Mouse (Mus musculus) midbrain, embryonic 16.5 days (tissue): Measurements from ENCODE around the gene Fam222b. TPM values are rescaled to one million over a fixed set of nuclear protein-coding genes. Genes with fewer than 3 reads are reported as not detected.
"Not testable (repeated sequence)": the region's sequence is repeated elsewhere in the genome, so short reads cannot be mapped to it uniquely, and the experiment has no call there.

Experiments used
- ATAC-seq: fragments of 200-750 bp; cut with Nextera tagmentation; 2 replicates; pipeline ENCODE4 v1.8.0; 2017; ENCODE audit warnings: moderate TSS enrichment
- H3K27ac ChIP-seq: fragments of 300-500 bp; sonication (generic); 2 replicates; pipeline ENCODE4 v1.5.1; 2014; ENCODE audit warnings: mild to moderate bottlenecking, low read length, mixed read lengths
- H3K27me3 ChIP-seq: fragments of 300-500 bp; sonication (generic); 2 replicates; pipeline ENCODE4 v1.6.1; 2014; ENCODE audit warnings: low read depth, low read length, mixed read lengths; ENCODE audit not compliant: control insufficient read depth, insufficient read depth
- H3K36me3 ChIP-seq: fragments of 300-500 bp; sonication (generic); 2 replicates; pipeline ENCODE4 v1.6.1; 2014; ENCODE audit warnings: mild to moderate bottlenecking, low read length, moderate library complexity, mixed read lengths; ENCODE audit not compliant: control insufficient read depth, insufficient read depth
- H3K4me1 ChIP-seq: fragments of 300-500 bp; sonication (generic); 2 replicates; pipeline ENCODE4 v1.6.1; 2014; ENCODE audit warnings: mild to moderate bottlenecking, low read length, mixed read lengths; ENCODE audit not compliant: control insufficient read depth, insufficient read depth
- H3K4me2 ChIP-seq: fragments of 300-500 bp; sonication (generic); 2 replicates; pipeline ENCODE4 v1.6.1; 2014; ENCODE audit warnings: mild to moderate bottlenecking, low read length, mixed read lengths
- H3K4me3 ChIP-seq: fragments of 300-500 bp; sonication (generic); 2 replicates; pipeline ENCODE4 v1.5.1; 2014; ENCODE audit warnings: low read depth, mild to moderate bottlenecking, low read length, moderate library complexity, mixed read lengths
- H3K9ac ChIP-seq: fragments of 300-500 bp; sonication (generic); 2 replicates; pipeline ENCODE4 v1.6.1; 2014; ENCODE audit warnings: low read depth, low read length, mixed read lengths
- H3K9me3 ChIP-seq: fragments of 300-500 bp; sonication (generic); replicated peaks from 2 replicates; pipeline ENCODE4 v1.6.1; 2014; ENCODE audit warnings: mild to moderate bottlenecking, low read length, mixed read lengths; ENCODE audit not compliant: control insufficient read depth, poor library complexity, severe bottlenecking
- WGBS: fragments of 180-500 bp; shearing (Covaris S2); extraction: QIAGEN DNeasy Blood & Tissue Kit; methylation state at CpG from one replicate; pipeline ENCODE4 v1.1.7; 2014; 5-methylcytosine and 5-hydroxymethylcytosine counted together
- polyA plus RNA-seq: library from polyadenylated mRNA; unstranded; fragments of >200 nt; fragmentation: Nextera tagmentation; extraction: Ambion mirVana; gene quantifications from 2 replicates; pipeline ENCODE4 v1.2.1, GENCODE M21; 2015

The Fam222b gene
- polyA plus RNA-seq: 27.7 and 28.7 TPM in 2 replicates

GRCm38 (mm10) chr11:78094504-78095143 lies at the start of gene Fam222b:
TSS of gene Fam222b (plus strand) at chr11:78094660.
- H3K27ac ChIP-seq: peak within 1 kb of the TSS; percentile 87
- H3K36me3 ChIP-seq: no peaks in the 10 kb centered on the region
- peak; percentile 96 for ATAC-seq
- H3K4me2 ChIP-seq: peak within 1 kb of the TSS; percentile 75
- H3K27me3 ChIP-seq: no peaks in the 10 kb centered on the region
- H3K9ac ChIP-seq: peak within 1 kb of the TSS; percentile 90
- H3K4me1 ChIP-seq: peaks cover 27% of the 10 kb centered on the region
- H3K9me3 ChIP-seq: no peaks in the 10 kb centered on the region
- peak within 1 kb of the TSS; percentile 62 for H3K4me3 ChIP-seq
- WGBS: under 1% methylated on average over 38 of the region's 38 CpGs

DNA sequence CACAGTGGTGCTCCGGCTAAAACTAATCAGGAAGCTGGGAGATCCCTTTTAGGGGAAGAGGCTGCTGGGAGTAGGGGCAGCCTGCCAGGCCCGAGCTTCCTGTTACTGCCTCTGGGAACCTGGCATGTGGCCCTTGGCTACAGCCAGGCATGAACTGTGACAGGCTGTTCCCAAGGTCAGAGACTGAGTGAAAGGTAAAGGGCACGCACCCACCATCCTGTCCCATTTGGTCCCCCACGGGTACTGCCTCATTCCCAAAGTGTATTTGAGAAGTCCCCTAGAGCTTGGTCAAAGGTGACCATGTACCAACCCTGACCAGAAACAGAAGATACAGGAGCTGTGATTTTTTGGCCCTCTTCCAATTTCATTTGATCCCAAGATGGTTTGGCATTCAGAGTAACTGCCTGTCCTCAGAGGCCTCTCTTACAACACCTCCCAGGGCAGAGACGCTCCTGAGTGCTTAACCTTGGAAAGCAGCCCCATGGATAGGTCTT lies 49.7 kb upstream of the Fam222b start:
- no peak overlapping the region for H3K4me3 ChIP-seq
- H3K4me2 ChIP-seq: no peak overlapping the region
- H3K4me1 ChIP-seq: no peaks in the 10 kb centered on the region
- H3K27ac ChIP-seq: no peak overlapping the region
- ATAC-seq: no peak
- no peak overlapping the region for H3K9ac ChIP-seq
- 85% methylated on average over 5 of the region's 5 CpGs for WGBS
- no peaks in the 10 kb centered on the region for H3K9me3 ChIP-seq
- no peaks in the 10 kb centered on the region for H3K36me3 ChIP-seq
- H3K27me3 ChIP-seq: no peaks in the 10 kb centered on the region

DNA sequence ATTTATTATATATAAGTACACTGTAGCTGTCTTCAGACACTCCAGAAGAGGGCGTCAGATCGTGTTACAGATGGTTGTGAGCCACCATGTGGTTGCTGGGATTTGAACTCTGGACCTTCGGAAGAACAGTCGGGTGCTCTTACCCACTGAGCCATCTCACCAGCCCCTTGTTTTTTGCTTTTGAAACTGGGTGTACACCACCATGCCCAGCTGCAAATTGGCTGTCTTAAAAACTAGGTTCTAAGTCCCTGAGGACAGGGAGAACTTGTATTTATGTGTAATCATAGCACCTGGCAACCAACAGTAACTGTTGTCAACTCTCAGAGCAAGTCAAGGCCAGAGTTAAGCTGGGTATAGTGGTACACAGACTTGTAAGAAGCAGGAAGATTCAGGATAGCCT lies 45.8 kb upstream of the Fam222b start:
- H3K27me3 ChIP-seq, H3K36me3 ChIP-seq, ATAC-seq, H3K4me3 ChIP-seq, H3K9me3 ChIP-seq, H3K4me1 ChIP-seq, H3K27ac ChIP-seq, H3K4me2 ChIP-seq, H3K9ac ChIP-seq: not testable (repeated sequence)
- WGBS: 100% methylated on average over 2 of the region's 4 CpGs

GRCm38 (mm10) chr11:78053078-78053477 lies 41.4 kb upstream of the Fam222b start:
- H3K4me2 ChIP-seq: no peak overlapping the region
- H3K9ac ChIP-seq: no peak overlapping the region
- H3K4me3 ChIP-seq: no peak overlapping the region
- ATAC-seq: no peak
- H3K4me1 ChIP-seq: no peaks in the 10 kb centered on the region
- no peaks in the 10 kb centered on the region for H3K9me3 ChIP-seq
- no peak overlapping the region for H3K27ac ChIP-seq
- 92% methylated on average over 8 of the region's 8 CpGs for WGBS
- H3K36me3 ChIP-seq: peaks cover 21% of the 10 kb centered on the region
- no peaks in the 10 kb centered on the region for H3K27me3 ChIP-seq

DNA sequence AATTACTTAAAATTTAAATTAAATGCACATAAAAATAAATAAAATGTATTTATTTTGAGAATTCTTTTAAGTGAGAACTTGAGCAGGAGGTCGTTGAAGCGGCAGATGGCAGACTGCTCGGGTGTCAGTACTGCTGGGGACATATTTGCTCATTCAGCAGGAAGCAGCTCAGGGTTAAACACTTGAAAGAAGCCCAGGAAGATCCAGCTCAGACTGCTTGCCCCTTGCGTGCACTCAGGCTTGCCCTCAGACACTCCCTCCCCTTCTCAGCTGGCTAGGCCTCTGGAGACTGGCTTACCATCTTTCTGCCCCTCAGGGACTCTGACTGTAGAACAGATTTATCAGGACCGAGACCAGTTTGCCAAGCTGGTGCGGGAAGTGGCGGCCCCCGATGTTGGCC lies 37.5 kb upstream of the Fam222b start:
- WGBS: 79% methylated on average over 8 of the region's 8 CpGs
- H3K4me1 ChIP-seq: no peaks in the 10 kb centered on the region

GRCm38 (mm10) chr11:78059833-78060757 lies 34.4 kb upstream of the Fam222b start:
- H3K27ac ChIP-seq: no peak overlapping the region
- 54% methylated on average over 9 of the region's 9 CpGs for WGBS
- H3K36me3 ChIP-seq: peaks cover 17% of the 10 kb centered on the region
- H3K4me1 ChIP-seq: no peaks in the 10 kb centered on the region
- H3K4me3 ChIP-seq: no peak overlapping the region
- peak; percentile 80 for ATAC-seq
- H3K9me3 ChIP-seq: no peaks in the 10 kb centered on the region
- H3K4me2 ChIP-seq: no peak overlapping the region
- H3K27me3 ChIP-seq: no peaks in the 10 kb centered on the region
- H3K9ac ChIP-seq: no peak overlapping the region

More for the DNA sequence above, 37.5 kb upstream of the Fam222b start:
- Histone ChIP-seq H3K27me3 (no peaks in the 10 kb centered on the region), H3K4me2 (no peak overlapping the region), H3K36me3 (peaks cover 25% of the 10 kb centered on the region), H3K9ac (no peak overlapping the region), H3K27ac (no peak overlapping the region), H3K4me3 (no peak overlapping the region), H3K9me3 (no peaks in the 10 kb centered on the region)
- ATAC-seq: no peak

- no peak overlapping the region for H3K4me2 ChIP-seq
- peaks cover 11% of the 10 kb centered on the region for H3K36me3 ChIP-seq
- no peaks in the 10 kb centered on the region for H3K9me3 ChIP-seq
- H3K9ac ChIP-seq: no peak overlapping the region
- H3K4me3 ChIP-seq: no peak overlapping the region
- no peak overlapping the region for H3K27ac ChIP-seq
- no peaks in the 10 kb centered on the region for H3K4me1 ChIP-seq
- WGBS: 85% methylated on average over 1 of the region's 1 CpGs
- H3K27me3 ChIP-seq: no peaks in the 10 kb centered on the region
- no peak for ATAC-seq
Measured at GRCm38 (mm10) chr11:78062563-78062962, 31.9 kb upstream of the Fam222b start.

DNA sequence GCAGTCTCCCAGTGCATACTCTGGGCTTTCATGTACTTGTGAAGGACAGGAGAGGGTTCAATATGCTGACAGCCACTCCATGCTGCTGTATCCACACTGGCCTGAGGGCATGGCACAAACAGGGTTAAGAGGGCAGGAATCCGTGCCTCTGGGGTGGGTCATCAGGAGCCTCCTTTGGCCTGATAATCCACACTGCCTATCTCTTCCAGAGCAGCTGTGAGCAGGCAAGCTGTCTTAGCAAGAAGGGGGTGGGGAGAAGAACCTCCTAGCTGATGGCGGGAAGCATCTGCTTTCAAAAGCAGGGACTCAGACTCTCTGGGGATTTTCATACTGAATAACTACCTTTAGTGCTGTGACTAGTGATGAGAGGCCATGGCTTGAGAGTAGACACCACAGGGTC lies 28.6 kb upstream of the Fam222b start:
- no peaks in the 10 kb centered on the region for H3K9me3 ChIP-seq
- H3K4me1 ChIP-seq: no peaks in the 10 kb centered on the region
- no peaks in the 10 kb centered on the region for H3K36me3 ChIP-seq
- H3K4me2 ChIP-seq: no peak overlapping the region
- no peak overlapping the region for H3K27ac ChIP-seq
- H3K9ac ChIP-seq: no peak overlapping the region
- WGBS: 60% methylated on average over 2 of the region's 2 CpGs
- H3K27me3 ChIP-seq: no peaks in the 10 kb centered on the region
- no peak for ATAC-seq
- no peak overlapping the region for H3K4me3 ChIP-seq

GRCm38 (mm10) chr11:78066641-78067040 lies 27.8 kb upstream of the Fam222b start:
- Histone ChIP-seq H3K4me3 (no peak overlapping the region), H3K36me3 (no peaks in the 10 kb centered on the region), H3K27me3 (no peaks in the 10 kb centered on the region), H3K27ac (no peak overlapping the region), H3K9me3 (no peaks in the 10 kb centered on the region), H3K9ac (no peak overlapping the region), H3K4me1 (no peaks in the 10 kb centered on the region), H3K4me2 (no peak overlapping the region)
- 50% methylated on average over 2 of the region's 2 CpGs for WGBS
- ATAC-seq: no peak
